Mouse (Mus musculus): ENCODE data around the gene Reep6. TPM values are rescaled to one million over a fixed set of nuclear protein-coding genes. Genes with fewer than 3 reads are reported as not detected.

Gene Reep6
- polyA plus RNA-seq, 1 experiment from 2014 or later = 11.7 TPM

DNA sequence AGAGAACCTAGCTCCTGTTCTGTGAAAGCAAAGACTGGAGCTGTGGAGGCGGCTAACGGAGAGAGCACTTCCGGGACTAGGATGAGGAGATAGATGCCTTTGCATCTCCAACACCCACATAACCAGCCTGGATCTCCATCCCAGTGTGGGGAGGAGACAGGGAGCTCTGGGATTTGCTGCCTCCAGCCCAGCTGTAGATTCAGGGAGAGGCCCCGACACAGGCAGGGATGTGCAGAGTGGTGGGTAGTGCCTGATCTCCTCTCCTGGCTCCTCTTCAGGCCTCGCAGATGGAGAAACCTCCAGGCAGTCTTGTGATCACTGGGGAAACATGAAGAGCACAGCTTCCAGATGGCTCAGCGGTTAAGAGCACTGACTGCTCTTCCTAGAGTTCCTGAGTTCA lies 43.0 kb downstream of the Reep6 start:
- Histone ChIP-seq H3K27ac (no peak overlapping the region), H3K9me3 (replicated peaks; ENCODE audit: low read length) (no peaks in the 10 kb centered on the region), H3K36me3 (ENCODE audit: insufficient read depth, low read length) (no peaks in the 10 kb centered on the region), H3K27me3 (ENCODE audit: insufficient read depth, low read length) (no peaks in the 10 kb centered on the region), H3K4me2 (ENCODE audit: low read length) (no peak overlapping the region), H3K4me3 (replicated peaks; ENCODE audit: low read depth, low read length) (no peak overlapping the region), H3K9ac (ENCODE audit: low read depth, low read length) (no peak overlapping the region), H3K4me1 (replicated peaks; ENCODE audit: insufficient read depth, low read length) (no peaks in the 10 kb centered on the region)
- ATAC-seq (replicated peaks; ENCODE audit: low FRiP score, low read depth) = no peak
- no peak for TF ChIP-seq CTCF (IDR thresholded peaks at IDR 0.05; ENCODE audit: low read depth)
- 84% methylated on average over 6 of the region's 6 CpGs for whole genome bisulfite sequencing
- DNase-seq (ENCODE audit: low spot score) = no peak

DNA sequence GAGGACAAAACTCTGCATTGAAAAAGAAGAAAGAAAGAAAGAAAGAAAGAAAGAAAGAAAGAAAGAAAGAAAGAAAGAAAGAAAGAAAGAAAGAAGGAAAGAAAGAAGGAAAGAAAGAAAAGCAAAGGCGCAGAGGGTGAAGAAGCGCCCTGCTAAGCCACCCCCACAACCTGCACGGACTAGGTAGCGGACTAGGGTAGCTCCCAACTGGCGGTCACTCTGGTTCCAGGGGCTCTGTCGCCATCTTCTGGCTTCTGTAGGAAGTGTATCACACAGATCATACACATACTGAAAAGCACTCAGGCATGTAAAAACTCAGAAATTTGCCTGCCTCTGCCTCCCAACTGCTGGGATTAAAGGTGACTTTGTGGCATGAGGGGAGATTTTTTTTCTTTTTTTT lies 44.3 kb downstream of the Reep6 start:
- no peak overlapping the region for H3K4me2 ChIP-seq (ENCODE audit: low read length)
- no peak overlapping the region for H3K9ac ChIP-seq (ENCODE audit: low read depth, low read length)
- TF ChIP-seq CTCF (IDR thresholded peaks at IDR 0.05; ENCODE audit: low read depth) = peak; percentile 70
- no peak overlapping the region for H3K4me3 ChIP-seq (replicated peaks; ENCODE audit: low read depth, low read length)
- DNase-seq (ENCODE audit: low spot score) (peak; percentile 72), ATAC-seq (replicated peaks; ENCODE audit: low FRiP score, low read depth) (peak; percentile 44; the same call in 1 of the 2 replicates)
- no peak overlapping the region for H3K27ac ChIP-seq
- H3K4me1 ChIP-seq (replicated peaks; ENCODE audit: insufficient read depth, low read length) = no peaks in the 10 kb centered on the region
- 28% methylated on average over 6 of the region's 6 CpGs for WGBS
- H3K9me3 ChIP-seq (replicated peaks; ENCODE audit: low read length) = no peaks in the 10 kb centered on the region
- H3K36me3 ChIP-seq (ENCODE audit: insufficient read depth, low read length) = no peaks in the 10 kb centered on the region
- H3K27me3 ChIP-seq (ENCODE audit: insufficient read depth, low read length) = no peaks in the 10 kb centered on the region

DNA sequence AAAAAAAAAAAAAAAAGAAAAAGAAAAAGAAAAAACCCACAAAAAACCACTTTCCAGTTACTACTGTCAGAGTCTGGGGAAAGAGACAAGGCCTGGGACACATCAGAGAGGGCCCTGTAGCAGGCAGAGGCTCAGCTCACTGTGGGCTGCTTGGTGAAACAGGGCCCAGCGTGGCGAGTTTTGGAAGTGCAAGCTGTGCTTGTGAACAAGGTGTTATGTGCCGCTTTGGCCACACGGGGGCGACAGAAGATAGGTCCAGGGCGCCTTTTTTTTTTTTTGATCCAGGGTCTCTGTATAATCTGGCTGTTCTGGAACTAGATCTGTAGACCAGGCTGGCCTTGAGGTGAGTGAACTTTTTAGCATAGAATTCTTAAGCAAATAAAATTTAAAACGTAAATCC lies 46.4 kb downstream of the Reep6 start:
- H3K27ac ChIP-seq = no peak overlapping the region
- H3K36me3 ChIP-seq (ENCODE audit: insufficient read depth, low read length) = peaks cover 4% of the 10 kb centered on the region
- 2% methylated on average over 7 of the region's 7 CpGs for WGBS
- H3K27me3 ChIP-seq (ENCODE audit: insufficient read depth, low read length) = no peaks in the 10 kb centered on the region
- no peak overlapping the region for H3K4me3 ChIP-seq (replicated peaks; ENCODE audit: low read depth, low read length)
- ATAC-seq (replicated peaks; ENCODE audit: low FRiP score, low read depth) = 0 out of 2 replicates have a peak, but pooled peaks have one; percentile 16
- H3K4me2 ChIP-seq (ENCODE audit: low read length) = no peak overlapping the region
- TF ChIP-seq CTCF (IDR thresholded peaks at IDR 0.05; ENCODE audit: low read depth) = peak; percentile 97
- DNase-seq (ENCODE audit: low spot score) = peak; percentile 96
- H3K9ac ChIP-seq (ENCODE audit: low read depth, low read length) = no peak overlapping the region
- no peaks in the 10 kb centered on the region for H3K9me3 ChIP-seq (replicated peaks; ENCODE audit: low read length)
- H3K4me1 ChIP-seq (replicated peaks; ENCODE audit: insufficient read depth, low read length) = no peaks in the 10 kb centered on the region

DNA sequence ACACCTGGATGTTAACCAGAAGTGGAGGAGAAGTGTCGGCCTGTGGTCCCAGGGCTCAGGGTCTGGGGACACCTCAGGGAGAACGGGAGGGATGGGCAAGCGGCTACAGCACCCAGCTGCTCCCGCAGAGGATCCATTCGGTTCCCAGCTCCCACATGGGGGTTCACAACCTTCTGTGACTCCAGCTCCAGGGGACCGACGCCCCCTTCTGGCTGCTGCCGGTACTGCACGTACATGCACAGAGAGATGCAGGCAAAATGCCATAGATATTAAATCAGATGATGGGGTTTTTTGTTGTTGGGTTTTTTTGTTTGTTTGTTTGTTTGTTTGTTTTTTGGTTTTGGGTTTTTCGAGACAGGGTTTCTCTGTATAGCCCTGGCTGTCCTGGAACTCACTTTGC lies 48.0 kb downstream of the Reep6 start:
- DNase-seq (ENCODE audit: low spot score) = no peak
- ATAC-seq (replicated peaks; ENCODE audit: low FRiP score, low read depth) = no peak
- Histone ChIP-seq H3K4me1 (replicated peaks; ENCODE audit: insufficient read depth, low read length) (no peaks in the 10 kb centered on the region), H3K4me2 (ENCODE audit: low read length) (no peak overlapping the region), H3K9ac (ENCODE audit: low read depth, low read length) (no peak overlapping the region), H3K4me3 (replicated peaks; ENCODE audit: low read depth, low read length) (no peak overlapping the region), H3K27ac (no peak overlapping the region), H3K36me3 (ENCODE audit: insufficient read depth, low read length) (peaks cover 16% of the 10 kb centered on the region), H3K9me3 (replicated peaks; ENCODE audit: low read length) (no peaks in the 10 kb centered on the region), H3K27me3 (ENCODE audit: insufficient read depth, low read length) (no peaks in the 10 kb centered on the region)
- TF ChIP-seq CTCF (IDR thresholded peaks at IDR 0.05; ENCODE audit: low read depth) = peak; percentile 66
- WGBS = 52% methylated on average over 10 of the region's 10 CpGs

DNA sequence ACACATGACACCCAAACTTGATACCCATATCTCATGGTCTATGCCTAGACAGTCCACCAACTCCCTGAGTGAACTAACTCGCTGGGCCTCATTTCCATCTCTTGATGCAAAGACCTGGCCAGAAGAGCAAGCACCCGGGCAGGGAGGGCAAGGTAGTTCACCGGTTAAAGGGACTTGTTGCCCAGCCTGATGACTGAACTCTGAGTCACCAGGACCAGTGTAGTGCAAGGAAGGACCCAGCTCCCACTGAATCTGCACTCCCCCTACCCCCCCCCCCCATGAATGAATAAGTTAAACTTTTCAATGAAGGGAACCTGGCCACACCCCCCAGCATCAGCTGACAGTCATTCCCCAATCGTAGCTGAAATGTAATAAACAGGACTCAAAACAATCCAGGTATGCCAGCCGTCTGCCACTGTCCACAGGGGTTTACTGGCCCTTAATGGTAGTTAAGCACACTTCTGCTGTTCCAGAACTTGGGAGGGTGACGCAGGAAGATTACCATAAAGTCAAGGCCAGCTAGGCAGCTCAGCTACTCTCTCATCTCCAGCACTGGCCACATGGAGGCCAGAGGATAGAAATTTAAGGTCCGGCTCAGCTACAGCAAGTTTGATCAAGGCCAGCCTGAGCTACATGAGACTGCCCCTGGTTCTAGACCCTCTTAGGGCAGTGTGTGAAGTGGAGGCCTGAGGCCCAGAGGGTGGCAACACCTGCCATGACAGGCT lies 53.0 kb downstream of the Reep6 start:
- peaks cover 24% of the 10 kb centered on the region for H3K4me1 ChIP-seq (replicated peaks; ENCODE audit: insufficient read depth, low read length)
- no peak for TF ChIP-seq CTCF (IDR thresholded peaks at IDR 0.05; ENCODE audit: low read depth)
- WGBS = 84% methylated on average over 7 of the region's 7 CpGs
- no peak overlapping the region for H3K4me3 ChIP-seq (replicated peaks; ENCODE audit: low read depth, low read length)
- no peak overlapping the region for H3K9ac ChIP-seq (ENCODE audit: low read depth, low read length)
- DNase-seq (ENCODE audit: low spot score) (no peak), ATAC-seq (replicated peaks; ENCODE audit: low FRiP score, low read depth) (no peak)
- H3K9me3 ChIP-seq (replicated peaks; ENCODE audit: low read length) = no peaks in the 10 kb centered on the region
- H3K36me3 ChIP-seq (ENCODE audit: insufficient read depth, low read length) = peaks cover 16% of the 10 kb centered on the region
- H3K27ac ChIP-seq = no peak overlapping the region
- no peaks in the 10 kb centered on the region for H3K27me3 ChIP-seq (ENCODE audit: insufficient read depth, low read length)
- H3K4me2 ChIP-seq (ENCODE audit: low read length) = no peak overlapping the region

DNA sequence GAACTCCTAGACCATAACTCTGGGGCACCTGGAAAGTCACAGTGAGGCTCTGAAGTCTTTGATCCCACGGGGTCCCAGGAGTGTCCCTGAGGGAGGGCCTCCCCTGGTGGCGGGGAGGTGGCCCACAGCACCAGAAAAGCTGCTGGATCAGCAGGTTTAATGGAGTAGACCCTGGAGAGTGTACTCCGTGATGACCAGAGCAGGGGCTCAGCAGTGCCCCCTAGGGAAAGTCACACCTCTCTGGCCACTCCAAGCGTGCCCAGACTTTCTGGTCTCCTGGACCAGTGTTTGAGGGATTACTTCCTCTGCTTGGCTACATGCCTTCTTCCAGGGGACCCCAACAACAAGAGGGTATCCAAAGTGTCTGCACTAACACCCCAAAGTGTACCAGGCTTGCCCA lies 53.7 kb downstream of the Reep6 start:
- Histone ChIP-seq H3K27ac (no peak overlapping the region), H3K4me3 (replicated peaks; ENCODE audit: low read depth, low read length) (no peak overlapping the region), H3K27me3 (ENCODE audit: insufficient read depth, low read length) (no peaks in the 10 kb centered on the region), H3K36me3 (ENCODE audit: insufficient read depth, low read length) (peaks cover 16% of the 10 kb centered on the region), H3K9me3 (replicated peaks; ENCODE audit: low read length) (no peaks in the 10 kb centered on the region), H3K4me1 (replicated peaks; ENCODE audit: insufficient read depth, low read length) (peaks cover 26% of the 10 kb centered on the region), H3K9ac (ENCODE audit: low read depth, low read length) (no peak overlapping the region), H3K4me2 (ENCODE audit: low read length) (no peak overlapping the region)
- no peak for ATAC-seq (replicated peaks; ENCODE audit: low FRiP score, low read depth)
- WGBS = 52% methylated on average over 4 of the region's 4 CpGs
- peak; percentile 51 for TF ChIP-seq CTCF (IDR thresholded peaks at IDR 0.05; ENCODE audit: low read depth)
- no peak for DNase-seq (ENCODE audit: low spot score)
